Mouse (Mus musculus) E14TG2a.4 (cell line): Measurements from ENCODE around the gene Pla2g2e.

Experiments used
- H3K27me3 ChIP-seq: 2 replicates; pipeline ENCODE4 v1.6.1; 2014; ENCODE audit warnings: low read length, control low read depth; ENCODE audit not compliant: insufficient read depth
- H3K36me3 ChIP-seq: 2 replicates; pipeline ENCODE4 v1.6.1; 2014; ENCODE audit warnings: low read length, control low read depth; ENCODE audit not compliant: insufficient read depth
- H3K4me1 ChIP-seq: replicated peaks from 2 replicates; pipeline ENCODE4 v1.6.1; 2014; ENCODE audit warnings: low read depth, low read length, control low read depth
- H3K4me3 ChIP-seq: replicated peaks from 2 replicates; pipeline ENCODE4 v1.5.1; 2014; ENCODE audit warnings: mild to moderate bottlenecking, low read length
- H3K9me3 ChIP-seq: 2 replicates; pipeline ENCODE4 v1.6.1; 2014; ENCODE audit warnings: low read length, control low read depth
- CTCF ChIP-seq: conservative IDR thresholded peaks from 2 replicates; pipeline ENCODE4 v1.5.1; 2014; ENCODE audit warnings: low read length
- NANOG ChIP-seq: IDR thresholded peaks from 2 replicates; pipeline ENCODE4 v1.6.1; 2014; ENCODE audit warnings: borderline replicate concordance, low read length, mixed read lengths
- POU5F1 ChIP-seq: IDR thresholded peaks from 2 replicates; pipeline ENCODE4 v1.6.1; 2014; ENCODE audit warnings: low read length, borderline replicate concordance

The Pla2g2e gene

DNA sequence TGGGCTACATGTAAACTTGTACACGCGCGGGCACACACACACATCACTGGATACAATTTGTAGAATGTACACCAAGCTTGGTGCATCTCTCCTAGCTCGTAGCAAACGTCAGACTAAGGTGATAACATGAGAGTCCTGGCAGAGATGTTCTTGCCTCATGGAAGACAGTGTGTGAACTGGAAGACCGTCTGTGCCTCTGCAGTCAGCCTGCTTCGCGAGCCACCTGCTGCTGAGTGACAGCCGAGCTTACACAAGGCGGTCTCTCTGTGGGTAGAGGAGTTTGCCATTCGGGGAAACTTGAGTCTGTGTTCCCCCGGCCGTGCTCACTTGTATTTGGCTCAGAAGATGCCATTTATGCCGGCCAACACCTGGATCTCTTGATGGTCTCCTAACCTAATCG is 19.3 kb upstream of the Pla2g2e start:
- Histone ChIP-seq H3K27me3 (no peaks in the 10 kb centered on the region), H3K4me1 (peaks cover 63% of the 10 kb centered on the region), H3K36me3 (peaks cover 8% of the 10 kb centered on the region), H3K4me3 (no peak overlapping the region), H3K9me3 (0 out of 2 replicates have a peak, but pooled peaks cover 1% of the 10 kb centered on the region)
- TF ChIP-seq CTCF (no peak), POU5F1 (no peak), NANOG (no peak)

GRCm38 (mm10) chr4:138859245-138859644 is 18.5 kb upstream of the Pla2g2e start:
- H3K36me3 ChIP-seq = peaks cover 8% of the 10 kb centered on the region
- 0 out of 2 replicates have a peak, but pooled peaks cover 3% of the 10 kb centered on the region for H3K9me3 ChIP-seq
- peak overlapping the region; percentile 78 for H3K4me3 ChIP-seq
- TF ChIP-seq CTCF (peak; percentile 72), NANOG (no peak)
- no peaks in the 10 kb centered on the region for H3K27me3 ChIP-seq
- peaks cover 68% of the 10 kb centered on the region for H3K4me1 ChIP-seq

- Histone ChIP-seq H3K36me3 (peaks cover 8% of the 10 kb centered on the region), H3K27me3 (no peaks in the 10 kb centered on the region), H3K9me3 (0 out of 2 replicates have a peak, but pooled peaks cover 3% of the 10 kb centered on the region), H3K4me1 (peaks cover 73% of the 10 kb centered on the region), H3K4me3 (peak overlapping the region; percentile 78)
- TF ChIP-seq CTCF (peak; percentile 60), POU5F1 (no peak)
These were observed 18.0 kb upstream of the Pla2g2e start for GRCm38 (mm10) chr4:138859728-138860127.

DNA sequence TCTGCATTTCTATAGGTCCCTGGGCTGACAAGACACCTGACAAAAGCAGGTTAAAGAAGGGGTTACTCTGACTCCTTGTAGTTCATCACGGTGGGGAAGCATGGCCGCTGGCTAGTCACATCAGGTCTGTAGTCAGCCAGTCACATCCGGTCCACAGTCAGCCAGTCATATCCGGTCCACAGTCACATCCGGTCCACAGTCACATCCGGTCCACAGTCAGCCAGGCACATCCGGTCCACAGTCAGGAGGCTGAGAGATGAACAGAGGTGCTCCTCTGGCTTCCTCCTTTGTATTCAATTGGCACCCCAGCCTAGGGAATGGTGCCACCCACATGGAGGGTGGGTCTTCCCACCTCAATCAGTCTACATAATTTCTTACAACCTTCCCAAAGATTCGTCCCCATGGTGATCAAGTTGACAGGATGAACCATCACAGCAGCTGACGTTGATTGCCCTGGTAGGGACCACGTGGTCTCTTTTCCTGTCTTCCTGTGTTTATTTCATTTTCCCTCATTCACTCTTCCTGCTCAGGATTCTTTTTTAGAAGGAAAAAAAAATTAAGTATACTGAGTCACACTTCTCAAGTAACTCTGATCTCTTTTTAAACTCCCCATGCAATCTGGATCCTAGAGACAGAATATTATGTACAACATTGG is 14.3 kb upstream of the Pla2g2e start, which contains the start of gene Pla2g5:
Gene Pla2g5, minus strand, starts transcription at position 139 of the 655 bp plus-strand sequence.
- Histone ChIP-seq H3K36me3 (peaks cover 1% of the 10 kb centered on the region; the same call in 1 of the 2 replicates), H3K4me1 (peaks cover 80% of the 10 kb centered on the region), H3K4me3 (peak within 1 kb of the TSS; percentile 60), H3K27me3 (no peaks in the 10 kb centered on the region), H3K9me3 (0 out of 2 replicates have a peak, but pooled peaks cover 3% of the 10 kb centered on the region)
- no peak for TF ChIP-seq CTCF
- TF ChIP-seq POU5F1 = no peak

GRCm38 (mm10) chr4:138865092-138865491 is 12.7 kb upstream of the Pla2g2e start:
- Histone ChIP-seq H3K4me1 (peaks cover 71% of the 10 kb centered on the region), H3K4me3 (no peak overlapping the region), H3K36me3 (no peaks in the 10 kb centered on the region), H3K27me3 (no peaks in the 10 kb centered on the region), H3K9me3 (0 out of 2 replicates have a peak, but pooled peaks cover 3% of the 10 kb centered on the region)
- no peak for TF ChIP-seq POU5F1
- TF ChIP-seq NANOG = no peak
- no peak for TF ChIP-seq CTCF

GRCm38 (mm10) chr4:138865991-138866390 is 11.8 kb upstream of the Pla2g2e start:
- Histone ChIP-seq H3K4me3 (no peak overlapping the region), H3K27me3 (no peaks in the 10 kb centered on the region), H3K36me3 (no peaks in the 10 kb centered on the region), H3K9me3 (0 out of 2 replicates have a peak, but pooled peaks cover 3% of the 10 kb centered on the region), H3K4me1 (peaks cover 65% of the 10 kb centered on the region)
- TF ChIP-seq NANOG = no peak
- no peak for TF ChIP-seq CTCF
- no peak for TF ChIP-seq POU5F1

DNA sequence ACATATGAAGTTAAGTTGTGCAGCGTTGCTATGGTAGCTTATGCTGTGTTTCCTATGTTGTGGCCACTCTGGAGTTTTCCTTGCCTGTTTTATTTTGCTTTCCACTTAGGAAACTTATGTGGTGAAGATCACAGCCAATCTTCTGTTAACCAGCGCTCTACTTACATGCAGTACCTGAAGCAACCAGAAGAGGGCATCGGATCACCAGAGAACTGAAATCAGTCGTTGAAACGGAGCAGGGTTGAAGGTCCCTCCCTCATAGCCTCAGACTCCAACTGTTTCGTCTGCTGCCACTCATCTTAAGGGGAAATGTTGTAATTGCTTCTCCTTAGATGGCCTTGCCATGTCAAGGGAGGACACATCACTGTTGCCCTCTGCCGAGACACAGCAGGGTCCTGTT is 11.3 kb upstream of the Pla2g2e start:
- TF ChIP-seq POU5F1 = no peak
- peak; percentile 84 for TF ChIP-seq CTCF
- no peak for TF ChIP-seq NANOG
- H3K4me3 ChIP-seq = no peak overlapping the region
- H3K4me1 ChIP-seq = peaks cover 60% of the 10 kb centered on the region
- no peaks in the 10 kb centered on the region for H3K36me3 ChIP-seq
- H3K27me3 ChIP-seq = no peaks in the 10 kb centered on the region
- H3K9me3 ChIP-seq = 0 out of 2 replicates have a peak, but pooled peaks cover 3% of the 10 kb centered on the region

GRCm38 (mm10) chr4:138868666-138869065 is 9.1 kb upstream of the Pla2g2e start:
- TF ChIP-seq CTCF (no peak), POU5F1 (no peak), NANOG (no peak)
- H3K36me3 ChIP-seq = no peaks in the 10 kb centered on the region
- H3K9me3 ChIP-seq = no peaks in the 10 kb centered on the region; the same call in 1 of the 2 replicates
- no peak overlapping the region for H3K4me3 ChIP-seq
- H3K4me1 ChIP-seq = peaks cover 38% of the 10 kb centered on the region
- H3K27me3 ChIP-seq = no peaks in the 10 kb centered on the region
